Mouse (Mus musculus): Measurements from ENCODE around the gene Pbx3.
A peak's percentile ranks its signal among the peaks of the same experiment; 100 is the strongest.

DNA sequence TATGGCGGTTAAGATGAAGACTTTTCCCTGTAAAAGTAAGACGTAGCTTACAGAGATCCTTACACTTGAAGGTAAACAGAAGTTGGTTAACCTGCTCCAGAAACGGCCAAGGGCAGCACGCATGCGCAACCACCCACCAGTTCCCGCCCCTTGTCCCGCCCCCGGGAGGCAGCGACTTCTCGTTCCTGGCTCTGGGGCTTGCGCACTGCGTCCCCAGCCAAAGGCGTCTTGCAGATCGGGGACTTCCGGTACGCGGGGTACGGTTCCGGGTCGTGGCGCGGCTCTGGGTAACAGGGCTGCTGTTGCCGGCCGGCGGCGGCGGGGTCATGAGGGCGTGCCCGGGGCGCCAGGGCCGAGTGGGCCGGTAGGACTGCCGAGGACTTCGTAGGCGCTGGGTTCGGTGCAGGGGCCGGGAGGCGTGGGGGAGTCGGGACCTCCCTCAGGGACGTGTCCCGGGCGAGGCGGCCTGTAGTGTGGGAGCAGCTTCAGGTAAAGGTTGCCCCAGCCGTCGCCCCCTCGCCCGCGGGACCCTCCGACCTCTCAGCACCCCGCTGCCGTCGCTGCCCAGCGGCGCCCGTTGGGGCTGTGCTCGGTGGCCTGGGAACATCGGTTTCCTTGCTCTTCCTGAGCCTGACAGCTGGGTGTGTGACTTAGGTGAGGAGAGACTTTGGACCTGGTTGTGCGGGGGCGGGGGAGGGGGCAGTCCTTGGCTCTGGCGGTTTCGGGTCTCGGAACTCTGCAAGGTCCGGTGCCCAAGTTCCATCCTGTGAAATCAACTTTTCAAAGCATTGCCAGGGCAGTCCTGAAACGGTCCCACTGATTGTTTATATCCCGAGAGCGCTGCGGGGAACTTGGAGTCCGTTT, 33.9 kb upstream of the Pbx3 start, which contains the start of gene Mapkap1:
- TF ChIP-seq CTCF (IDR thresholded peaks at IDR 0.05; ENCODE audit: borderline replicate concordance, extremely low read depth, insufficient read depth, insufficient read length) (no peak), POLR2A (IDR thresholded peaks at IDR 0.05; ENCODE audit: borderline replicate concordance, extremely low read depth, insufficient read depth, insufficient read length, poor library complexity, severe bottlenecking) (peak; percentile 80)

Data from brain, embryonic 14.5 days (tissue).